8 mouse cellular contexts compared by ENCODE assay signal in genomic region chr19:24999201-24999886, GRCm38 (mm10). TPM values are rescaled to one million over a fixed set of nuclear protein-coding genes. Genes with fewer than 3 reads are reported as not detected.
DNase-seq lines count a peak whose midpoint lies in the region; ATAC-seq and TF ChIP-seq lines count a peak whose summit lies in the region.

TSS of gene Dock8 (plus strand) at chr19:24999534.

- peak; percentile 83 for DNase-seq in ZHBTc4 (ENCODE audit: low read depth, low spot score)
- DNase-seq in embryonic facial prominence, embryonic 10.5 days (ENCODE audit: low spot score), result peak; percentile 73
- DNase-seq in heart, adult 11 months, result peak; percentile 97
- DNase-seq in limb, embryonic 11.5 days (ENCODE audit: low spot score), result peak; percentile 60
- DNase-seq in midbrain, embryonic 11.5 days (ENCODE audit: low spot score, missing footprints), result peak; percentile 92
- DNase-seq in right cerebral cortex, postnatal 4 days, result peak; percentile 13
- DNase-seq in yolk sac, embryonic 10.5 days (ENCODE audit: low spot score), result peak; percentile 65

- H3K36me3 ChIP-seq in embryonic facial prominence, embryonic 10.5 days (replicated peaks), result no peaks in the 10 kb centered on the region
- H3K36me3 ChIP-seq in intestine, postnatal 0 days (ENCODE audit: control insufficient read depth, insufficient read depth), result no peaks in the 10 kb centered on the region
- H3K36me3 ChIP-seq in limb, embryonic 11.5 days (ENCODE audit: control insufficient read depth, insufficient read depth, low read length), result no peaks in the 10 kb centered on the region
- H3K36me3 ChIP-seq in midbrain, embryonic 11.5 days (ENCODE audit: control insufficient read depth, insufficient read depth, low read length), result no peaks in the 10 kb centered on the region

- H3K27ac ChIP-seq in embryonic facial prominence, embryonic 10.5 days (replicated peaks), result peak within 1 kb of the TSS; percentile 72
- H3K27ac ChIP-seq in intestine, postnatal 0 days (ENCODE audit: low read depth, low read length), result peak within 1 kb of the TSS; percentile 80
- no peak within 1 kb of the TSS for H3K27ac ChIP-seq in limb, embryonic 11.5 days (replicated peaks; ENCODE audit: low read depth, low read length)
- H3K27ac ChIP-seq in midbrain, embryonic 11.5 days (ENCODE audit: low read depth, low read length), result no peak within 1 kb of the TSS

- peak within 1 kb of the TSS; percentile 82 for H3K4me3 ChIP-seq in embryonic facial prominence, embryonic 10.5 days
- H3K4me3 ChIP-seq in intestine, postnatal 0 days (ENCODE audit: low read depth, low read length), result peak within 1 kb of the TSS; percentile 74
- H3K4me3 ChIP-seq in limb, embryonic 11.5 days (ENCODE audit: low read depth, low read length), result peak within 1 kb of the TSS; percentile 58
- peak within 1 kb of the TSS; percentile 67 for H3K4me3 ChIP-seq in midbrain, embryonic 11.5 days (ENCODE audit: low read depth, low read length)

- H3K9ac ChIP-seq in intestine, postnatal 0 days (ENCODE audit: low read depth, low read length), result peak within 1 kb of the TSS; percentile 67
- H3K9ac ChIP-seq in limb, embryonic 11.5 days (ENCODE audit: low read length), result peak within 1 kb of the TSS; percentile 60
- H3K9ac ChIP-seq in midbrain, embryonic 11.5 days (ENCODE audit: low read length), result peak within 1 kb of the TSS; percentile 39; the same call in 1 of the 2 replicates

- WGBS in embryonic facial prominence, embryonic 10.5 days, result under 1% methylated on average over 109 of the region's 109 CpGs
- under 1% methylated on average over 93 of the region's 109 CpGs for WGBS in intestine, postnatal 0 days
- WGBS in limb, embryonic 11.5 days, result under 1% methylated on average over 89 of the region's 109 CpGs
- under 1% methylated on average over 106 of the region's 109 CpGs for WGBS in midbrain, embryonic 11.5 days

- H3K9me3 ChIP-seq in embryonic facial prominence, embryonic 10.5 days, result no peaks in the 10 kb centered on the region
- H3K9me3 ChIP-seq in intestine, postnatal 0 days (ENCODE audit: control insufficient read depth), result no peaks in the 10 kb centered on the region
- no peaks in the 10 kb centered on the region for H3K9me3 ChIP-seq in limb, embryonic 11.5 days (ENCODE audit: control insufficient read depth, low read length)
- H3K9me3 ChIP-seq in midbrain, embryonic 11.5 days (ENCODE audit: control insufficient read depth, low read length), result no peaks in the 10 kb centered on the region

- peak within 1 kb of the TSS; percentile 92 for H3K4me2 ChIP-seq in intestine, postnatal 0 days (replicated peaks; ENCODE audit: low read depth)
- H3K4me2 ChIP-seq in limb, embryonic 11.5 days (ENCODE audit: low read depth, severe bottlenecking), result peak within 1 kb of the TSS; percentile 97
- H3K4me2 ChIP-seq in midbrain, embryonic 11.5 days, result peak within 1 kb of the TSS; percentile 97

- peaks cover 14% of the 10 kb centered on the region for H3K4me1 ChIP-seq in embryonic facial prominence, embryonic 10.5 days
- H3K4me1 ChIP-seq in intestine, postnatal 0 days (replicated peaks; ENCODE audit: control insufficient read depth, insufficient read depth, low read length), result no peaks in the 10 kb centered on the region
- no peaks in the 10 kb centered on the region for H3K4me1 ChIP-seq in limb, embryonic 11.5 days (ENCODE audit: control insufficient read depth, insufficient read depth, low read length)
- no peaks in the 10 kb centered on the region for H3K4me1 ChIP-seq in midbrain, embryonic 11.5 days (ENCODE audit: control insufficient read depth, insufficient read depth, low read length)

- ATAC-seq in intestine, postnatal 0 days, result peak; percentile 88
- no peak for ATAC-seq in limb, embryonic 11.5 days (ENCODE audit: insufficient number of reproducible peaks, low FRiP score, low TSS enrichment, low read depth)
- ATAC-seq in midbrain, embryonic 11.5 days (ENCODE audit: low FRiP score), result peak; percentile 59

- peak; percentile 57 for TF ChIP-seq CTCF in intestine, postnatal 0 days (IDR thresholded peaks at IDR 0.05; ENCODE audit: low read depth)

- peaks cover 72% of the 10 kb centered on the region for H3K27me3 ChIP-seq in embryonic facial prominence, embryonic 10.5 days (replicated peaks; ENCODE audit: low read depth, poor library complexity, severe bottlenecking)
- 0 out of 2 replicates have a peak, but pooled peaks cover 7% of the 10 kb centered on the region for H3K27me3 ChIP-seq in intestine, postnatal 0 days (replicated peaks; ENCODE audit: control insufficient read depth, insufficient read depth, low read length)
- H3K27me3 ChIP-seq in limb, embryonic 11.5 days (ENCODE audit: control insufficient read depth, insufficient read depth, low read length), result peaks cover 34% of the 10 kb centered on the region
- H3K27me3 ChIP-seq in midbrain, embryonic 11.5 days (ENCODE audit: control insufficient read depth, insufficient read depth, low read length), result peaks cover 40% of the 10 kb centered on the region

RNA-seq across cellular contexts. Expression of gene Dock8, which starts in this region (rescaled TPM):
- 1.3 and 2.3 TPM in 2 replicates for polyA plus RNA-seq in embryonic facial prominence, embryonic 10.5 days (2016; fragmentation: Nextera tagmentation; extraction: Ambion mirVana)
- 7.2 and 7.5 TPM in 2 replicates for polyA plus RNA-seq in intestine, postnatal 0 days (2015; fragmentation: Nextera tagmentation; extraction: Ambion mirVana)
- polyA plus RNA-seq in limb, embryonic 11.5 days (2014; fragmentation: Nextera tagmentation; extraction: Ambion mirVana), result 1.6 and 1.9 TPM in 2 replicates
- polyA plus RNA-seq in midbrain, embryonic 11.5 days (2014; fragmentation: Nextera tagmentation; extraction: Ambion mirVana), result 0.98 and 1.7 TPM in 2 replicates

Comparison
In these comparisons a context has a peak if more than half of its experiments do, and no peak if none do; other contexts are left out.
1. DNase-seq: peak in every context shown above with its lines; median percentile 97 in heart, adult 11 months; 92 in midbrain, embryonic 11.5 days; 83 in ZHBTc4; 73 in embryonic facial prominence, embryonic 10.5 days; 65 in yolk sac, embryonic 10.5 days; 60 in limb, embryonic 11.5 days; 13 in right cerebral cortex, postnatal 4 days.
2. H3K27ac ChIP-seq: peak in embryonic facial prominence, embryonic 10.5 days (single experiment) and intestine, postnatal 0 days (single experiment); none in limb, embryonic 11.5 days (single experiment) and midbrain, embryonic 11.5 days (single experiment).
3. Peak in every context shown above with its lines, with median percentiles within 50 percentile points of each other: H3K4me3 ChIP-seq, H3K4me2 ChIP-seq and H3K9ac ChIP-seq.